Mouse (Mus musculus): ENCODE results near the gene Pard6b.
"Not testable (repeated sequence)": the region's sequence is repeated elsewhere in the genome, so short reads cannot be mapped to it uniquely, and the experiment has no call there.

Gene Pard6b

DNA sequence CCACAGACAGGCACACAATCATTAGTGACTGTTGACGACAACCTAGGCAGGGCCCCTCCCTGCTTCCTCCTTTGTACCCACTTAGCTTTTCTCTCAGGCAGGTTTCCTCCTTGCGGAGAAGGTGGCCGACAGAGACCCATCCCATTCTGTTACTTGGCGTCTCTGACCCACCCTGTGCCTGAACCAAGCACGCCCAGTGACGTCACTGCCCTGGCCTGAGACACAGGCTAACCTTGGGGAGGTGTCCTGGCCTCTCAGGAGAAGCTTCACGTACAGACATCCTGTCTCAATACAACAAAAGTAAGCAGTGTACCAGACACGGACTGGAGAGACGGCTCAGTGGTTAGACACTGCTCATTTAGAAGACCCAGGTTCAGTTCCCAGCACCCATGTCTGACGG lies 22.5 kb downstream of the Pard6b start:
- no peak for DNase-seq

DNA sequence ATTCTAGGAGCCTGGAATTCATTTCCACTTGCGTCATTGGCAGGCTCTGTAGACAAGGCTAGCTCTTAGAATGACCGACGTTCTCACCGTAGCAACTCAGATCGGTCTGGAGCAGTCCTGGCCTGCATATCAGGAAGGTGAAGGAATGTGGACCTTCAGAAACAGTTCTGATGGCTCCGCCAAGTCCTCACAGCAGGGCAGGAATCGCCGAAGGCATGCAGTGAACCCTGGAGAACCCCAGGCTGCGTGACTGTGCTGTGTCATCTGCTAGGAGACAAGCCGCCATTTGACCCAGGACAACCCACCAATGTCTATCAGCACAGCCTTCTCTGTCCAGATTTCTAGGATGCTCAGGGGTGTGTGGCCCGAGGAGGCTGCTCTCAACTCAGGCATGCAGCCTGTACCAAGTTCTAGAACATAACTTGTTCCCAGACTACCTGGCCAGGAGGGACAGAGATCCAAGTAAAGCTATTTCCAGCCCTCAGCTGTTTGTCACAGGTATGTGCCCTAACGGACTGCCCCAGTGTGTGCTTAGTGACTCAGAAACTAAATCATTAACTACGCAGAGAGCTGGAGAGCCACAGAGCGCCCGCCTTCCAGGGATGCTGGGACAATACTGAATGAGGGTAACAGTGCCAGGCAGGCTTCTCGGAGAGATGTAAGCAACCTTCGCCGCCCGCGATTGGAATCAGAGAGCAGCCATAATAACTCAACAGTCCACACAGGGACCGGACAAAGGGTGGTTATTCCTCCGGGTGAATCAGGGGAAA lies 23.8 kb downstream of the Pard6b start:
- no peak for DNase-seq

DNA sequence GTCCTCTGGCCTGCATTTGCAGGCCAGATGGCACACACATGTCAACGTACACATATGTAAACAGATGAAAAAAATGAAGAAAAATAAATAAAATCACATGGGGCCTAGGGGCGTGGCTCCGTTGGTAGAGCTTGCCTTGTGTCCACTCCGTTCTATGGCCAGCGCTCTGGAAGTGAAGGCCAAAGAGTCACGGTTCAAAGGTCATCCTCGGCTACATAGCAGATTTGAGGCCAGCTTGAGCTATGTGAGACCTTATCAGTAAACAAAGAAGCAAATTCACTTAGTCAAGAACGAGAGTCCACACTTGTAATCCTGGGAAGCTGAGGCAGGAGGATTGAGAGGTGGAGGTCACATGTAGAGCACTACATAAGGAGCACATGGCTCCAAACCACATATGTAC lies 24.5 kb downstream of the Pard6b start:
- no peak for DNase-seq

DNA sequence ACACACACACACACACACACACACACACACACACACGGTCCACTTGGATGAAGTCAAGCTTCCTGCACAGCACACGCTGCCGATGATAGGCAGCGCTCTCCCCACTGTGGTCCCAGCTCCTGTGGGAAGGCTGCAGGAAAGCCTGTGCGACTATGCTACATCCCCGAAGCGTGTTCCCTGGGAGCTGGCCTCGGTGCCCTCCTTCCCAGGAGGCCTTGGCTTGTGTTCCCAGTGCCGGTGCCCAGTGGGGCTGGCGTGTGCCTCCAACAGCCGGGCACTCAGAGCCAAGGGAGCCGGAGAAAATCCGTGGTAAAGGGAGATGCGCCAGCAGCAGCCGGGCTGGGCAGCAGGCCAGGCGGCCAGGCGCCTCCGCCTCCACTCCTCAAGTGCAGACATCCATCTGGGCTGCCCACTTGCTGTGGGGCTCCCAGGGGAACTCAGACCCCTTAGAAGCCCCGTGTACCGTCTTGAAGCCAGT lies 25.9 kb downstream of the Pard6b start:
- no peak for DNase-seq

DNA sequence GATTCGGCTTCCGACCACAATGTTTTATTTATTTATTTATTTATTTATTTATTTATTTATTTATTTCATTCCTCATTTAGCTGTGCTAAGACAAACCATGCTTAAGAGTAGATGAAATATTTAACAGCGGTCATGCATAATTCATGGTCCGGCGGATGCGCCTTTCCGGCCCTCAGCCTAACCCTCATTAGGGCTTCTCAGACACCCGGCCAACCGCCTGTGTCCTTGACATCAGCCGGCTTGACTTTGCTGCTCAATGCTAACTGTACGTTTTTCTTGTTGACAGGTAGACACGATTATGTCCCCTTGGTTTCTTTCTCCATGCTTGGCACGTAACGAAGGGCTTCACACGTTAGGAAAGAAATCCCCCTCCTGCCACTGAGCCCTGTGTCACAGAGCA lies 26.6 kb downstream of the Pard6b start:
- DNase-seq, result no peak

DNA sequence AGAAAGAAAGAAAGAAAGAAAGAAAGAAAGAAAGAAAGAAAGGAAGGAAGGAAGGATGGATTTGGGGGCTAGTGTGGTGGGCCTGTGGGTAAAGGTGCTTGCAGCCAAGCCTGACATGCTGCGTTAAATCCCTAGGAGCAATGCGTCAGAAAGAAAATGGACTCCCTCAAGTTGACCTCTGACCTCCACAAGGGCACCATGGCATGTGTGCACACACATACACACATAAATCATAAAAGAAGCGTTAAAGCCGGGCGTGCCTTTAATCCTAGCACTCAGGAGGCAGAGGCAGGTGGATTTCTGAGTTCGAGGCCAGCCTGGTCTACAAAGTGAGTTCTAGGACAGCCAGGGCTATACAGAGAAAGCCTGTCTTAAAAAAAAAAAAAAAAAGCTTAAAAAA lies 27.1 kb downstream of the Pard6b start:
- DNase-seq, result not testable (repeated sequence)

DNA sequence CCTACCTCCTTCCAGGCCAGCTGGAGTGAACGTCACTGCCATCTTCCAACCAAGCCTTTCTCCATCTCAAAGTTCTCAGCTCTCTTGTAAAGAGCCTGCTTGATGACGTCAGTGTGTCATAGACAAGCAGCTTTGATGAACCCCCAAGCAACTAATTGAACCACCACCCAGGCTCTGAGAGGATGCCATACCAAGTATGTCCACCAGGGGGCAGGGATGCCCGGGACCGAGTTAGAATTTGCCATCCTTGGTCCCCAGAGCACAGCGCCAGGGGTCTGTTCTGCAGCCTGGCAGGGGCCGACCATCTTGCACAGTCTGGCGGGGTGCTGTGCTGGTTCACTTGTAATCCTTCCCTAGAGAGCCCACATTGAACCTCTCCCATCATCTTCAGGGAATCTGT lies 31.1 kb downstream of the Pard6b start:
- peak; percentile 77 for DNase-seq

DNA sequence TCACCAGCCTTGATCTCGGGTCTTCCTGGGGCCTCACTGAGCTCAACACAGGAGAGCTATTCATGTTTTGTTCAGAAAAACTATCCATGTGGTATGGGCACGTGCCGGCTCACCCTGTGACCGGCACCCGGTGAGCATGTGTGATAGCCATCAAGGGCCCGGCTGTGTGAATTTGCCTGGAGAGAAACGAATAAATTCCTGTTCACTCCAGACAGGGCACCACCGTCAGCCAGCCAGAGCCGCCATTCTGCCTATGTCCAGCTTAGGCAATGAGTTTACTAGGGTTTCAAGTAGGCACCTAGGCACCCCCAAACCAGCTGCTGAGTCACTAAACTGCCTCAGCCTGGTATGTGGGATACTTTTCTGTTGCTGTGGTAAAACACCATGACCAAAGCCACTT lies 32.5 kb downstream of the Pard6b start:
- DNase-seq, result no peak

DNA sequence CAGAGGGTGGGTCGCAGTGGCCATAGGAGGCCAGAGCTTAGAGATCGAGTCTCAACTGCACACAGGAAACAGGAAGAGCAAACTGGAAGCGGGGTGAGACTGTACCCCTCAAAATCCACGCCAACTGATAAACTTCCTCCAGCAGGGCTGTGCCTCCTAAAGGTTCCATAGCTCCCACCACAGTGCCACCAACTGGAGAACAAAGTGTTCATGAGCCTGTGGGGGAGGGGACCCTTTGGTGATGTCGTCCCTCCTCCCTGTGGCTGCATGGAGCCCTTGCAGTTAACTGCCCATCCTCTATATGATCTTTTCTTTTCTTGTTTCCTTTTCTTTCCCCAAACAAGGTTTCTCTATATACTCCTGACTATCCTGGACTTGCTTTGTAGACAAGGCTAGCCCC lies 32.9 kb downstream of the Pard6b start:
- DNase-seq, result no peak

DNA sequence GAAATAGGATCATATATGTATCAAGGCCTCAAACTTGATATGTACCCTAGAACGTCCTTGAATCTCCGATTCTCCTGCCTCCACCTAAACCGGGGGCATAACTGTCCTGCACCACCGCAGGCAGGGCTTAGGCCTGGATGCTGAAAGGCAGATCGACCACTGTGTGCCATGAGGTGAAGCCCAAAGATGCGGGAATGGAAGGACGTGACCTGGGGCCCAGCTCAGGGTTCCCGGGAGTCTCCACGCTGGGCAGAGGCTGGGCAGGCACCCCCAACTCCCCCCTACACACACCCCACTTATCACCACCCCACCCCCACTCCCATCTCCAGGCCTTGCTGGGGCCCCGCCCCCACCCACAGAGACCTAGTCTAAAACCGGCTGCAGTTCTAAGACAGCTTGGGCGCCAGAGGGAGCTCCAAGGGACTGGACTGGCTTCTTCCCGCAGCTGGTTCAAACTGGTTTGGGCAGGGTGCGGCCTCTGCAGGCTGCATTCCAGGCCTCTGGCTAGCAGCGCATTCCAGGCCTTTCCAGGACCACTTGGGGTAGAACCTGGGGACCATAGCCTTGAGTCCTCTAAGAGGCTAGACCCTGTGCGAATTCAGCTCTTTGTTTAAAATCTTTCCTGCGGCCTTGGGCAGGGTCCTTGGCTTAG lies 34.0 kb downstream of the Pard6b start:
- DNase-seq, result peak; percentile 48

DNA sequence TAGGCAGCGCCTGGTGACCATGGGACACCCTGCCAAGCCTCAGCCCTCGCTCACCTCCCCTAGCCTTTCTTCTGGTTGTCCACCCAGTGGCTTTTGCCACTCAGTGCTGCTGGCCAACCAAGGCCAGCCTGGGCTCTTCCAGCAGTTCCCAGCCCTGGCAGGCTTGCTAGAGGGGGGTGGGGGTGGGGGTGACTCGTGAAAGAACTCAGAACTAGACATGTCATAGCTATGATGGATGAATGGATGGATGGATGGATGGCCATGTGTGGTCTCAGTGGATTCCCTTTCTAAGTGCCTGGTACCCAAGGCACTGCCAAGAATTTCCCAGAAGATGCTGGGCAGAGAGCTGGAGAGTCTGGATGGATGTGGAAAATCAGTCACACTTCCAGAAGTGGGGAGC lies 35.0 kb downstream of the Pard6b start:
- no peak for DNase-seq

DNA sequence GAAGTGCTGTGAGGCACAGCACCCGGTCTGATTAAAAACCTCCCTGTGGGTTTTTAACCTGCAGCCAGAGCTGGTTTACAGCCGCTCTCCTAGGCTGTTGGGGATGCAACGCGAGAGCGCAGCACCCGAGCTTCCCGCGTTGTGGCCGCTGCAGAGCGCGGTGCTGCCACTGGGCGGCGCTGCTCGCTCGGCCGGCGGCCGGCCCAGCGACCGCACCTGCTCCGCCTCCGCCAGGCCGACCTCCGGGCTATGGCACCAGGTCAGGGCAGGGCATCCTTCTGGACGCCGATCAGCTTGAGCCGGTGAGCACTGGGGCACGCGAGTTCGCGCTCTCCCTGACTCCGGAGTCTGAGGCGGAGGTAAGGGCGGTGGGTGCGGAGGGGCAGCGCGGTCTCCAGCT lies 36.3 kb downstream of the Pard6b start:
- DNase-seq, result peak; percentile 70

DNA sequence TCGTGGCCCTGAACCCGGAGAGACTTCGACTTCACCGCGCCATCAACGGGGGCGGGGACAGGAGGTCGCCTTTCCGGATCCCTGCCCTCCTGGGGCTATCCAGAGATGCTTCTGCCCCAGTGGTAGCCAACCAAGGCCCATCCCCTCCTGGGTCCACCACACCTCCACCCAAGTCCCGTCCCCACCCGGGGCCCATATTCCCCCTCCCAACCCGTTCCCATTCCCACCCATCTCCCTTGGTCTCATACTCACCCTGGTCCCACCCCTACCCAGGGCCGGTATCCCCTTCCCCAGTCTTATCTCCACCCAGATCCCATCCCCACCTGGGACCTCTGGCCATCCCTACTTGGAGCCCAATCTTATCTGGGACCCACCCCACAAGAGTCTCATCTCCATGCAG lies 36.7 kb downstream of the Pard6b start:
- DNase-seq, result no peak

DNA sequence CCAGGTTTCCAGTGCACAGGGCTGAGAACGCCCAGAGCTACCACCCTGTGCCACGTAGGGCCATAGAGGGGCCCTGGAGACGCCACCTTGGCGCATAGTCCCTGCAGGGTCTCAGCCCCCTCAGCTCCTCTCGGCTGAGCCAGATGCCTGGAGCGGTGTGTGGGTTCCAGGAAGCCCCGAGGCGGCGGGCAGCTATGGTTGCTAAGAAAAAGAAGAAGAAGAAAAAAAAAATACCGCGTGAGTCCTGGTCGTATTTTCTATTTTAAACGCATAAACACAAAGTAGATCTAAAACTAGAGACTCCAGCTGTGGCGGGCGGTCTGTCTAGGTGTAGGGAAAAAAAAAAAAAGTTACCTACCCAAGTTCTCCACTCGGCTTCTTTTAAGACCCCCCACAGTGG lies 37.2 kb downstream of the Pard6b start:
- DNase-seq, result no peak

DNA sequence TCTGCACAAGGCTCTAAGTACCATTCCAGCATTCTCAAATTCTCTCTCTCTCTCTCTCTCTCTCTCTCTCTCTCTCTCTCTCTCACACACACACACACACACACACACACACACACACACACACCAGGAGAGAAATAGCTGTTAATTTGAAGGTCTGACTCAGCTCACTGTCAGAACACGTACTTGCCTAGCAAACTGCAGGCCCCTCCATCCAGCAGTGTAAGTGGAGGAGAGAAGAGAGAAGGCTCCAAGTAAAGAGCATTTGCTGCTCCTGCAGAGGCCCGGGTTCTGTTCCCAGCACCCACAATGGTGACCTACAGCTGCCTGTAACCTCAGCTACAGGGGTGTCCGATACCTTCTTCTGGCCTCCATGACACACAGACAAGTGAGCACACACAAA lies 37.7 kb downstream of the Pard6b start:
- DNase-seq, result no peak

DNA sequence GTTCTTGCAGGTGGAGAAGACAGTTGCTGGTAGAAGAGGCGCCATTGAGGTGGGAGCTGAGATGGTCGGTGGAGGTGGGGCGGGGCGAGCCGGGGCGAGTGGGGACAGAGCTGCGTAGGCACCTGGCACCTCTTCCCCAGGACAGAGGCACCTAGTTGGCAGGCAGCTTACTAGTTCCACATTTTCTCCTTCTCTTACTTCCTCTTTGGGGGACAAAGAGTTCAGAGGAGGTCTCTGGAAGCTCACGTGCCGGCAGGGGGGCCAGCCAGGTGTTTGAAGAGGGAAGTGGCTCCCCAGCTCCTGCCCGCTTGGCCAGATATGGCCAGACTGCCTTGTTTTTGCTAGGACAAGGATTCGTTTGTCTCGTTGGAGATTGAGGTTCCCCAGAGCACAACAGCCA lies 38.3 kb downstream of the Pard6b start:
- no peak for DNase-seq

DNA sequence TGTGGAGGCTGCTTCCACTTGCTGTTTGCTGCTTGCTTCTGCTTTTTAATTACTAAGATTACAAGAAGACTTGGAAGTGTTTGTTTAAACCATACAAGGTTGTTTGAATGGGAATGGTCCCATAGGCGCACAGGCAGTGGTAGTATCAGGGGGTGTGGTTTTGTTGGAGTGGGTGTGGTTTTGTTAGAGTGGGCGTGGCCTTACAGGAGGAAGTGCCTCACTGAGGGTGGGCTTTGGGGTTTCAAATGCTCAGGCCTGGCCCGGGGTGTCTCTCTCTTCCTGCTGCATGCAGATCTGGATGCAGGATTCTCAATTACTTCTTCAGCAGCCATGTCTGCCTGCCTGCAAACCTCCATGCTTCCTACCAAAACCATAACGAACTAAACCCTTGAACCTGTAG lies 40.1 kb downstream of the Pard6b start:
- DNase-seq, result no peak

DNA sequence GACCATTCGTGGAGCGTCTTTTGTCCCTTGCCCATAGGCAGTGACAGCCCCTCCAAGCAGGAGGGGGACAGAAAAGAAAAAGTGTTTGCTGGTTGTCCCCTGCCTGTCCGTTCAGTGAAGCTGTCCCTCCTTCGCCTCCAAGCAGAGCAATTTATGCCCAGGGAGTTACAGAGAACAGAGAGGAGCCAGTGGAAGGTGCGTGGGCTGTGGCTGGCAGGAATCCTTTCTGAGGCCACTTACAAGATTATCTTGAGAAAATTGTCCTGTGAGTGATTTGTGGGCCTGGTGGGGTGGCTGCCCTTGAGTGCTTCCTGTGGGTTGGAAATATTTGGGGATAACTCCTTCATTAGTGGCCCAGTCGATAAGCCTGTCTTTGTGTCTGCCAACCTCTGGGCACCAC lies 42.8 kb downstream of the Pard6b start:
- DNase-seq, result no peak

DNA sequence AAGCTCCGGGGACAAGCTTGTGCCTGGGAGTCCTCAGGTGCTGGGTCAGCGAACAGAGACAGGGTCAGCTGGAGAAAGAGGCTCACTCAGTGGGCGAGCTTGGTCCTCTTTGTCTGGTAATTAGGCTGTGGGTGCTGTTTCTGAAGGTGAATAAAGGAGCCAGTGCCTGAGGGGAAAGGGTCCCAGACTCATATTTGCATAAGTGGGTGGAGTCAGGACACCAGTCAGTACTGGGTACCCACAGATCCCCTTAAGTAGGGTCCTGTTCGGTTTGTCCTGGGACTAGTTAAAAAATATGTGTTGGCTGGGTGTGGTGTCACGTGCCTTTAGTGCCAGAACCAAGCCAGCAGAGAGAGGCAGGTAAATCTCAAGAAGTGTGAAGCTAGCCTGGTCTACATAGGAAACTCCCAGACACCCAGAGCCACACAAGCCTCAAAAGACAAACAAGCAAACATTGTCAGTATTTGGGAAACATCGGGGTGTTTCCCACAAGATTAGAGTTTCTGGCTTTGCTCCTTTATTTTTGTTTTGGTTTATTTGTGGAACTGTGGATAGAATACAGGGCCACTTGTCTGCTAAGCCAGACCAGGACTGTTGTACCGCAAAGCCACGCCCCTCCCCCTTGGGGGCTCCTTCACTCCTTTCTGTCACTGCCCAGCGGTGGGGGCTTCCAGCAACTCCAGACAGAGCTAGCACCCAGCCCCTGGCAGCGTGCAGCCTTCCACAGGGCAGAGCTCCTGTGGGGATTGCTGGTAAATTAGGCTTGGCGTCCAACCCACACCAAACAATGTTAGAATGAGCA lies 44.7 kb downstream of the Pard6b start:
- DNase-seq, result no peak

DNA sequence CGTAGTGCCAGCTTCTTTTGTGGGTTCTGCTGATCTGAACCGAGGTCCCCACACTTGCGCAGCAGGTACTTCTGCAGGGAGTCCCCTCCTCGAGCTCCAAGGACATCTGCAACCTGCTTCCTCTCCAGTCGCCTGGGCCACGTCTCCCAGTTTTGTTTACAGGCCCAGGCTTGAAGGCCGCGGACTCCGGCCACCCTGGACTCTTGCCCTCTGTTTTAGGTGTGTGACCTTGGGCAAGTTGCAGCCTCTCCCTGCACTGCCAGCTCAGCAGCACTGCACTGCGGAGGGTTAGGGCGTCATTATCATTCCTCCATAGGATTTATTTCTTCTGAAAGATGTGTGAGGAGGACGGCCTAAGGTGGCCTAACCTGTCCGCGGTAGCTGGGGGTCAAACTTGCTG lies 47.0 kb downstream of the Pard6b start:
- DNase-seq, result no peak

DNA sequence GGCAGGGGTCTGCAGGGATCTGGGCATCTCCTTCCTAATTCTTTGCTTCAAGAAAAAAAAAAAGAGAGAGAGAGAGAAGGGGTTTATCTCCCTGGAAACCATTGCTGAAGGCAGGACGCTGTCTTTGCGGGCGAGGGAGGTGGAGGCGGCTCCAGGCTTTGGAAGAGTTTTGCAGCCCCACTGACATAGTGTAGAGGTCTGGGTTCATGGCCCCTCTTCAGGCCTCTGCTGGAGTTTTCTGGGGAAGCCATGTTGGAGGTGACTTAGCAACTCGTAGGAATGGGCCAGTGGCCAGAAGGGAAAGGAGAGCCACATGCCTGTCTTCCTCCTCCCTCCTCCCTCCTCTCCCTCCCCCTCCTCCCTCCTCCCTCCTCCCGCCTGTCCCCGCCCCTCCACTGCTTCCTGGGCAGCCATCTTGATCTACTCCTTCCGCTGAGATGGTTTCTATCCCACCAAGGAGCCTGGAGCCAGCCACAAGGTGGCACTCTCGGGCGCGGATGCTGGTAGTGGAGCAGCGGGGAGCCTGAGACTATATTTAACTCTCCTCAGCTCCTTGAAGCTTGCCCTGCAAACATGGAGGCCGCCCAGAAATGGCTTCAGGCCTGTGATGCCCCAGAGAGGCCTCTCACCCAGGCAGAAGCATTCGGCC lies 47.5 kb downstream of the Pard6b start:
- DNase-seq, result peak; percentile 89

DNA sequence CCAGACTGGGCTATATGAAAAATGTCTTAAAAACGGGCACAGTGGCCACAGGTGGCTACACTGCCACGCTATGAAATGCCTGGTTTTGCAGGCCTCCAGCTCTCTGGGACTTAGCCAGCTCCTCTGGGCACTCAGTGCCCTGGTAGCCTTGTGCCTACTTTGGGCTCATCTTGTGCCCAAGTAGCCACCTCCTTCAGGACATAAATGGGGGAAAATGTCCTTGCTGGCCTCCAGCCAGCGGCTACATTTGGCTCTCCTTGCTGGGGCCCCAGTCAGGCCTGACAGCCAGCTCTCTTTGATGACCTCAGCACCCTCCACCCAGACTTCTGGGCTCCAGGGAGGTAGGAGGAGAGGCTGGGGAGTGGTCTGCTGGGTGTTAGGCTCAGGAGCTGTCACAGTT lies 49.2 kb downstream of the Pard6b start:
- DNase-seq, result no peak

DNA sequence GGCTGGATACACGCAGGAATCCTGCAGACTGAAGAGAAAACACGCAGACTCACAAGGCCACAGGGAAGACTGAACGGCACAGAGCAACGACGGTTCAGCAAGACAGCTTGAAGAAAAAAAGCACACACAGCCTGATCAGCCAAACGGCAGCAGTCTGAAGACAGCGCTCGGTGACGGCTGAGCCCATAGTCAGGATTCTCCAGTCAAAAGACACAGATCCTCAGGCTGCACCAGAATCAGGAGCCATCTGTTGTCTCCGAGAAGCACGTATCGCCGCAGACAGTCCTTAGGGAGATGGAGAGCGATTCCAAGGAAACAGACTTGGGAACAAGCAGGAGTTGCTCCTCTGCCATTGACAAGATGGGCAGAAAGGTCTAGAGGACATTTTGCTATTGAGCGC lies 56.4 kb downstream of the Pard6b start:
- no peak for DNase-seq
